Mouse (Mus musculus) fibroblast of lung, adult 2 months (primary cell): ENCODE results near the gene Gm4756.
"Not testable (repeated sequence)": the region's sequence is repeated elsewhere in the genome, so short reads cannot be mapped to it uniquely, and the experiment has no call there.

Source experiments
- DNase-seq: peaks from one replicate; pipeline ENCODE4 v3.0.0-alpha.2; 2011; ENCODE audit warnings: low read depth

Gene Gm4756

DNA sequence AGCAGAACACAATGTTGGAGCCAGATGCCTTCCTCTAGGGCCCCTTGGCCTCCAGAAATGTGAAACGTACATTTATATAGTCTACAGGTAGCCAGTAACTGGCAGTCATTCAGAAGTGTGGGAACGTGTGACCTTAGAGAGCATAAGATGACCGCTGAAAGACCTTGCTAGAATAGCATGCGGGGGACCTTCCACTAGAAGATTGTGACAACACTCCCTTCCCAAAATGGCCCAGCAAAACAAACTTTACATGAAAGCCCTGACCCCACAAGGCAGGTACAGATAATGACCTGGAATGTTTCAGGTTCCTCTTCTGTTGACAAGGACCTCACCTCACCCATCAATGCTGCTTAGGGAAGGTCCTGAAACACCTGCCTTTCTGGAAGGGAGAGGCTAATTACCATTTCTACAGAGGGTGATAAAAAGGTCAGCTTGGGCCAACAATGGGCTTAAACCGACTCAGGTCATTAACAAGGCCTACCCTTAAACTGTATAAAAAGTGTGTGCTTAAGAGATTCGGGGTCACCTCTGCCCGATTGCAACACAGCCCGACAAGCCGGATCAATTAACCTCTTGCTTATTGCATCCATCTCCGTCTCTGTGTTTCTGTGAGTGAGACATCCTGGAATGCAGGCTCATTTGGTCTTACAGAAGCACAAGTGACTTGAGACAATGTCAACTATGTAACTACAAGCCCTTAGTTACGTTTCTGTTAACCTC, at the start of gene Gm4756:
TSS of gene Gm4756 (minus strand) at position 51 of the 720 bp plus-strand sequence.
- DNase-seq: no peak

- no peak for DNase-seq
Observed at GRCm38 (mm10) chr12:72694901-72695463, 45.5 kb upstream of the Gm4756 start.

- no peak for DNase-seq
Observed at GRCm38 (mm10) chr12:72694438-72694837, 45.0 kb upstream of the Gm4756 start.

DNA sequence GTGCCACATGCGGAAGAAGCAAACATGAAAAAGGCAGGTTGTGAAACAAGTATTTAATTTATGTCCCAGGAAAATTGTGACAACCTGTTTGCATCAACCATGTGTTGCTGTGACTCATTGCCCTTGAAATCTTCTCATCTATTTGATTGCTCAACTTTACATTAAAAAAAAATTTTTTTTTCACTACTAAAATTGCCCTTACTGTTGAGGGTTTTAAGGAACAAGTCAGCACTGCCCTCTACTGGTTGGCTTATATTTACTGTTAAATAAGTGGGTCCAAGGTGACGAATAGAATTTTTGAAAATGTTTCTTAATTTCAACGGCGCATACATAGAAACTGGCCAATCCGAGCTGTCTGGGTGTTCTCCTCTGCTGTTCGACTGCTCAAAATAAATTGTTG, 44.4 kb upstream of the Gm4756 start:
- no peak for DNase-seq

- DNase-seq: not testable (repeated sequence)
Observed at GRCm38 (mm10) chr12:72688281-72688680, 38.8 kb upstream of the Gm4756 start.

DNA sequence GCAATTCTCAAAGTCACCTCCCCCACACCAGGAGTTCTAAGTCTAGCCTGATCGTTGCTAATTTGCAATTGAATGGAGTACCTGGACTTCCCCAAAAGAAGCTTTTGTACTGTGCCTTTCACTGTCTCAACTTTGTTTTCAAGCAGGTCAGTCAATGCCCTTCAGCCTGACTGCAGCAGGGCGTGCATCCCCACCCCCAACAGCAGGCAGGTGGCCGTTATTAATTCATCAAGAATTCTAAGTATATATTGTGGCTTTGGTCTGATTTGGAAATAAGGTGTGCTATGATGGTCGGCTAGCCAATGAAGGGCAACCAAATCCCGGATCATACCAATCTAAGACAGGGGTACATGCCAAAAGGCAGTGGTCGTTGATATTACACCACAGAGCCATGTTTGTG, 38.3 kb upstream of the Gm4756 start:
- DNase-seq: not testable (repeated sequence)

DNA sequence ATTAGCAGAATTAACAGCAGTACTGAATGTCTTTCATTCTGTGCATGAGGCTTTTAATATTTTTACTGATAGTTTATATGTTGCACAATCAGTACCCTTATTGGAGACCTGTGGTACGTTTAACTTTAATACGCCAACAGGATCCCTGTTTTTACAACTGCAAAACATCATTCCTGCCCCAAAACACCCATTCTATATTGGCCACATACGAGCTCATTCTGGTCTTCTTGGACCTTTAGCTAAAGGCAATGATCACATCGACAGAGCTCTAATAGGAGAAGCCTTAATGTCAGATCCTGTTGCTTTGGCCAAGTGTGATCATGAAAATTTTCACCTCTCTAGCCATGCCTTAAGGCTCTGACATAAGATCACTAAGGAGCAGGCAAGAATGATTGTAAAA, 37.1 kb upstream of the Gm4756 start:
- not testable (repeated sequence) for DNase-seq

DNA sequence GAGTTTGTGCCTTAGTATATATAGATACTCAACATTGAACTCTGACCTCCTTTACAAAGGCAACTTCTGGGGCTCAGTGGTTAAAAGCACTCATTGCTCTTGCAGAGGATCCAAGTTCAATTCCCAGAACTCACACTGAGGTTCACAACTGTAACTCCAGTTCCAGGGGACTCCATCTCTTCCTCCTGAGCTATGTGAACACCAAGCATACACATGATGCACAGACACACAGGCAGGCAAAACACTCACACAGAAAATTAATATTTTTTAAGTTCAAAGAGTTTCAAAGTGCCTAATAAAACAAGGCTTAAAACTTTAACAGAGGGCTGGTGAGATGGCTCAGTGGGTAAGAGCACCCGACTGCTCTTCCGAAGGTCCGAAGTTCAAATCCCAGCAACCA, 34.2 kb upstream of the Gm4756 start:
- no peak for DNase-seq

DNA sequence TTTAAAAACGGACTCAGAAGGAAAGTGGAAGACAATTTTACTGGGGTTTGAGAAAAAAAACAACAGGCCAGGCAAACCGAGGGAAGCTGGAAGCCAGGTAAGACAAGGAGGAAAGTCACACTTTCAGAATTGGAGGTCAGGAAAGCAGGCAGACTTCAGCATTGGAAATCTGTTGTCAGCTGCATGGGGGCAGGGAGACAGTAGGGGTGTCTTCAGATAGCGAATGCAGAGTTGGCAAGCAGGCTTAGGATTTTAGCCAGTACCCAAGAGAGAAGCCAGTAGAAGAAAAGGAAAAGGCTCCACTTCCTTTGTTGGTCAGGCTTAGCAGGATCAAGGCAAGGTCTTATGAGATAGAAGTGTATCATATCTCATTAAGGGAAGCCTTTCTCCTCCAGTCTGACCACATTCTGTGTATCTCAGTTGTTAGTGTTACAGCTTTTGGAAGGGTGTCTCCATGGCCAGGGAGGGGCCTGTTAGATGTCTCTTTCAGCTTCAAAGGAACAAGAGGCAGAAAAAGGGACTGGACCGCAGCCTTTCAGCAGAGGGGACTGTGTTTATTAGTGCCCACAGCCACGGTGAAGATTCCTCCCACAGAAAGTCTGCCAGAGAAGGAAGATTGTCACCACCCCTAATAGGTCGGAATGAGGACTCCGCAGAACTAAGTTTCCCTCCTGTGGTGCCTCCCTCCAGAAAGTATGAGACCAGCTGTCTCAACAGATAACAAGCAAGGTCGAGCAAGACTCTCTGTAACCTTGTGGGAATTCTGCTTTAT, 33.2 kb upstream of the Gm4756 start:
- DNase-seq: no peak

DNA sequence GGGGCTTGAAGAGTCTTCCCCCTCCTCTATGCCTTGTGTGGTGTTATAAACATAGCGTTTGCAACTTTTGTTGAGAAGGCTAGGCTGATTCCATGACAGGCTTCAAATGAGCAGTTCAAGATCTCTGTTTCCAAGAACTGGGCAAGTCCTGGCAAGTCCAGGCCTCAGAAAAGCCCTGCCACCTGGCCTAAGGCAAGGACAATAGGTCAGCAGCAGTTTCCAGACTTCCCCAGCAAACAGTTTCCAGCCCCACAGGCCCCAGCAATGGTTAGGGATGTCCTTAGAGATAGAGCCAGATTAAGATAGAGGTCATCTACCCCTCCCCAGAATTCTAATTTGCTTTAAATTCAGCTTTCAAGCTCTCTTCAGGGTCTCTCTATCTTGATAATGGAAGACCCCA, 32.5 kb upstream of the Gm4756 start:
- no peak for DNase-seq

DNA sequence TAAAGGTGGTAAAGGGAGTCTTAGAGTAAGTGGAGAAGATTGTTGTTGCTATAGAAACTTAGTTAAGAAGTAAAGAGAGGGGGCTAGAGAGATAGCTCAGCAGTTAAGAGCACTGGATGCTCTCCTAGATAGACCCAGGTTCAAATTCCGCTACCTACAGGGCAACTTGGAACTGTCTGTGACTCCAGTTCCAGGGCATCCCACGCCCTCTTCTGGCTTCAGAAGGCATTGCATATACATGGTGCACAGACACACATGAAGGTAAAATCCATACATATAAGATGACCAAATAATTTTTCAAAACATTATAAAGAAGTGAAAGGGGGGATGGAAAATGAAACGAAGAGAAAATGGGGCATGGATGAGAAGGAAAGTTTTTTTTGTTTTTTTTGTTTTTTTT, 30.2 kb upstream of the Gm4756 start:
- no peak for DNase-seq

DNA sequence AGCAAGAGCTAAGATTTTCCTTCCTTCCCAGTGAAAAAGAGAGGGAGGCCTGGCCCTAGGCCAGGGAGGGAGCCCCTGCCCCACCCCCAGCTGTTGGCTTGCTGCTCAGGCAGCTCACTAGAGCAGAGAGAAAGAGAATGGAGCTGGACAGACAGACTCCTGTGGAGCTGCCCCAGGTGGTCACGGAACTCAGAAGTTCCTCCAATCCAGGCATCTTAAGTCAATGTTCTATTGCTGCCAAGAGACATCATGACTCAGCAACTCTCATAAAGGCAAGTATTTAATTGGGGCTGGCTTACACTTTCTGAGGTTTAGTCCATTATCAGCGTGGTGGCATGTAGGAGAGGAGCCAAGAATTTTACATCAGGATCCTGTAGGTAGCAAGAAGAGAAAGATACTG, 25.4 kb upstream of the Gm4756 start:
- no peak for DNase-seq

- DNase-seq: no peak
Observed at GRCm38 (mm10) chr12:72674079-72674797, 24.8 kb upstream of the Gm4756 start.

GRCm38 (mm10) chr12:72671516-72672135, 22.2 kb upstream of the Gm4756 start:
- DNase-seq: no peak

GRCm38 (mm10) chr12:72670921-72671320, 21.5 kb upstream of the Gm4756 start:
- no peak for DNase-seq

- DNase-seq: no peak
Observed at GRCm38 (mm10) chr12:72667868-72668469, 18.5 kb upstream of the Gm4756 start.

DNA sequence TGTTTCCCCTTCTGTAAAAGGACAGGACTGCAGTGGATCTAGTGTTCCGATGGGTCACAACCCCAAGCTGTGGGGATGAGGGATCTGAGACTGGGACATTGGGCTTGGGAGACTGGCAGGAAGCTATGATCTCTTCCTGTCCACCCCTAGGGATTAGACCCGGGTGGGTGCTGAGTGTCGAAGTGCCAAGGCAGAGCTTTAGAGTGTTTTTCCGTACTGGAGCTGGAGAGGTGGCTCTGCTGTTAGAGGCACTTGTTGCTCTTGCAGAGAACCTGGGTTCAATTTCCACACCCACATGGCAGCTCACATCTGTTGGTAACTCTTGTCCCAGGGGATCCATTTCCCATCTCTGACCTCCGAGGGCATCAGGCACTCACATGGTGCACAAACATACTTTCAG, 16.6 kb upstream of the Gm4756 start:
- no peak for DNase-seq

DNA sequence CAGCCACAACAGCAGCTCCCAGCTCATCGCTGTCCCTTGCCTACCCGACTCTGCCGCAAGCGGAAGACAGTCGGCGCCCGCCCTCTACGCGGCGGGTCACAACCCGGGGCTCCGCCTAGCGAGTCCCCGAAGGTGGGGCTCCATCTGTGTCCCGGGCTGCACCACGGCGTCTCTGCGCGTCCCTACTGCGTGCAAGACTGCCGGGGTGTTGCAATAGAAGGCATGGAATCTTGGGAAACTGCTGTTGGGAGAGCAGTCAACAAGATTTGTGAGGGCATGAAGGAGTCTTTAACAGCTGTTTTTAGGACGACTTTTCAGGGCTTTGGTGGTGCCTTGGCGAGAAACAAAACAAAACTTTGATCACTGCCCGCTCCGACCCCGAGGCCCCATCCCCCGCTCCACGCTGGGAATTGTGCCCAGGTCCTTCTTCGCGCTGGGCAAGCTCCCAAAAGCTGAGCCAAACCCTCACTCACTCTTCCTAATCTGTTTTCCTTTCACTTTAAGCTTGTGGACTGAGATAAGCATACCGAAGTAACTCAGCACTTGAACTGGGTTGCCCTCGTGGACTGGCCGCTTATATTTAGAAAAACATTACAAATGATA, 15.4 kb upstream of the Gm4756 start, which contains the start of gene Dhrs7:
TSS of gene Dhrs7 (minus strand) at position 175 of the 603 bp plus-strand sequence.
- no peak for DNase-seq

DNA sequence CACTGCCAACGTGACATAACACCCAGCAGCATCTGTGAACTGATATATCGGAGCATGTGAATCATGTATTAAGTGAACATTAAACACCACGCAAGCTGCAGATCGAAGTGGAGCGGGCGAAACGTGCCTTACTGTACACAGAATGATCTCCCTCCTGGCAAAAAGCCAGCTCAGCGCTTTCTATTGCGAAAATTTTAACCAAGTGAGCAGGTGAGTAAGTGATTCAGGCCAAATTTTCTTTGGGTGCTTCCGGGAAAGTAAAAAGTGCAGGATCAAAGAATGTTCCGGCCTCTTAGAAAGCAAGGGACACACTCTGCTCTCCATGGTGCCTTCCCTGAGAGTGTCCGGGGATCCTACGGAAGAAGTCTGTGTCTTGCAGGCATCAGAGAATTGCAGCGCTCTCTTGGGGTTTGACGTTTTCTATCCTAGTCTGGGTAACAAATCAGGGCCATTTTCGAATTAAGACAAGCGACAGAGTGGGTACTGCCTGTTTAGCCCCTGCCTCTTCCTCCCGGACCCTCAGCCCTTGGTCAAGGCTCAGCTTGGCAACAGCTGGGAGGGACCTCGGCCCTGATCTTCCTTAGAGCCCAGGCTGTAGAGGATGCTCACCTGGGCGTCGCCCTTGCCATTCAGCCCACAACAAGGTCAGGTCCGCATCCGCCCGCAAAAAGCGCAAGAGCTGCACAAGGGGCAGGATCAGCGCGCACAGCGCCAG, 14.7 kb upstream of the Gm4756 start:
- no peak for DNase-seq

DNA sequence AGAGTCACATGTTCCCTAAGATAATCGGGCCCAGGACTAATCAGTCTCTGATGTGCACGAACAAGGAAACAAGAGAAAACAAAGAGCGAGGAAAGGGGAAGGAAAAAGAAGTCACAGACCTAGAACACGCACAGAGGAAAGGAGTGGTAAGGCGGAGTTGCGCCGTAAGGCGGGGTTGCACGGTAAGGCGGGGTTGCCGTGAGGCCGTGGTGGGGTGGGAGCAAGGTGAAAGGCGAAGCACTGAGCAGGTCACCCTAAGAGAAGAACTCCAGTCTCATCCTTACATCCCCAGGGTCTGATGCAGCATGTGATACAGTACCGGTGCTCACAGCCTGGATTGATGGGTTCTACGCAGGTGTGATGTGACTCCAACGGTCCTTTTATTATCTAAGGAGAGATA, 6.3 kb upstream of the Gm4756 start:
- no peak for DNase-seq

DNA sequence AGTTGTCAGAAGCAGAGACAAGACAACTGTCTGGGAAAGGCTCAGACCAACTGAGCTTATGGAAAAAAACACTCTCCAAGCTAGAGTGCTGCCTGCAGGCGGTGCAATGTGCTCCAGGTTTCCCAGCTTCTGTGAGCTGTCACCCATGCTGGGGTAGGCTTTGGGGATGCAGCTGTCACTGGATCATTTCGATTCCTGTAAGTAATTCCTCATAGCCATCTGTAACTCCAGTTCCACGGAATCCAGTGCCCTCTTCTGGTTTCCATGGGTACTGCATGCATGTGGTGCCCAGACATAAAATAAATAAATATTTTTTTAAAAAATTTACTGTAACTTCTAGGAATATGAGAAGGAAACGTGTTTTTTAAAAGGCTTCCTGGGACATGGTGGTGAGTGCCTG, 5.2 kb upstream of the Gm4756 start:
- no peak for DNase-seq
